Mouse (Mus musculus): Measurements from ENCODE around the gene Vmn2r78. TPM values are rescaled to one million over a fixed set of nuclear protein-coding genes. Genes with fewer than 3 reads are reported as not detected.
"Not testable (repeated sequence)": the region's sequence is repeated elsewhere in the genome, so short reads cannot be mapped to it uniquely, and the experiment has no call there.

The Vmn2r78 gene
- polyA plus RNA-seq (2012), result not detected in 2 replicates

DNA sequence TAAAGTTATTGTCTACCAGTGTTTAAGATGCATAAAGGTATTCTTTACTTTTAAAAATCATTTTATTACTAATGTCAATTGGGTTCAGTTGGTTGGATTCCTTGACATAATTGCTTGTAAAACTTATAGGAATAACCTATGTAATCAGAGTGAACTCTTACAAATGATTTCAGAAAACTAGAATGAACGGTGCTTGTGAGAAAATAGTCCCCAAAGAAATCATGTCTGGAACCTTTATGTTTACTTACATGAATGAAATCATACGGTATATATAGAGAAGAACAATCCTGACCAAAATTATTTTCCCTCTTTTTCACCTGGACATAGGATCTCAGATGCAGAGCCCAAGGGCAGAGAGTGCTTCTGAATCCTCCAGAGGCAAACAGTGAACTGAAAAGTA lies at the start of gene Vmn2r78:
TSS of gene Vmn2r78 (plus strand) at position 301 of the 400 bp plus-strand sequence.
- not testable (repeated sequence) for TF ChIP-seq GATA1 (IDR thresholded peaks at IDR 0.05; ENCODE audit: low read length)

DNA sequence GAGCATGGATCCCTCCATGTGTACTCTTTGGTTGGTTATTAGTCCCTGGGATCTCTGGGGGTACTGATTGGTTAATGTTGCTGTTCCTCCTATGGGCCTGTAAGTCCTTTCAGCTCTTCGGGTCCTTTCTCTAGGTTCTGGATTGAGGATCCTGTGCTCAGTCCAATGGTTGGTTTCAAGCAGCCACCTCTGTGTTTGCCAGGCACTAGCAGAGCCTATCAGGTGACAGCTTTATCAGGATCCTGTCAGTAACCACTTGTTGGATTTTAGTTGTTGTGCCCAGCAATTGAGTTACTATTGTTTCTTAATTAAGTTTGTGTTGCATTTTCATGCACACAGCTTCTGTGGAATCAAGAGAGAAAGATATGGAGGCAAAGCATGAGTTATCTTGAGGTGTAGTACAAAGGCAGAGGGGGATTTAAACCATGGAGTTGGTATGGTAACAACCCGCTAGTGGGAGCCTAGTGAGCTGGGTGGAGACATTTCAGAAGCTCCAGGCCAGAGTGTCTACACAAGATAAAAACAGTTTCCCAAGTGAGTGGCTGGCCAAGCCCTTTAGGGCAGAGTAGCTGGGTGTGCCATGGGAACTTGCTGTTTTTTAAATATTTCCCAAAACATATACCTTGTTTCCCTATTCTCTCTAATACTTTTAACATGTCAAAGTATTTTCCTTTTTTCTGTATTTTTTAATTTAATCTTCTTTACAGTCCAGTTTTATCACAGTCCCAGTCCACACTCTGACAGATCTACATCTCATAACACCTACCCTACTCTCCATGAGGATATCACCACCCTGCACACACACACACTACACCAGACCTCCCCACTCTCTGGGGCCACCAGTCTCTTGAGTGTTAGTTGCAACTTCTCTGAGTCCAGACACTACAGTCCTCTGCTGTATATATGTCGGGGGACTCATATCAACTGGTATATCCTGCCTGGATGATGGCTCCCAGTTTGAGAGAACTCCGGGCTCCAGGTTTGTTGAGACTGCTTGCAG lies 25.1 kb upstream of the Vmn2r78 start:
- no peak for TF ChIP-seq GATA1 (IDR thresholded peaks at IDR 0.05; ENCODE audit: low read length)

DNA sequence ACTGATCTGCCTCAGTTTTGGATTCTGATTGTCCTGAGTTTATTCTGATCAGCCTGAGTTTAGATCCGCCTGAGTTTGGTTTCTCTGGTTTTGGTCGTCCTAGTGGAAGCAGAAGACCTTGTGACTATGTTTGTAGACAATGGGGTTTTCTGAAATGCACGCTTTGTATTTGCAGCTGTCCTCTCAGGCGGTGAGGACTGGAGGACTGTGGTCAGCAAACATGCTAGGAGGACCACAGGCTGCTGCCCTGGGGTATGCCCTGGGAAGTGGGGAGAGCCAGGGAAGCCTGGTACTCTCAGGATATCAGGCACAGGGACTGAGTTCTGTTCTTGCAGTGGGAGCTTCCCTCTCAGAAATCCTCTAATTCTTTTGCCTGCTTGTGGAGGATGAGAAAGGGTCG lies 22.4 kb downstream of the Vmn2r78 start:
- TF ChIP-seq GATA1 (IDR thresholded peaks at IDR 0.05; ENCODE audit: low read length), result no peak

DNA sequence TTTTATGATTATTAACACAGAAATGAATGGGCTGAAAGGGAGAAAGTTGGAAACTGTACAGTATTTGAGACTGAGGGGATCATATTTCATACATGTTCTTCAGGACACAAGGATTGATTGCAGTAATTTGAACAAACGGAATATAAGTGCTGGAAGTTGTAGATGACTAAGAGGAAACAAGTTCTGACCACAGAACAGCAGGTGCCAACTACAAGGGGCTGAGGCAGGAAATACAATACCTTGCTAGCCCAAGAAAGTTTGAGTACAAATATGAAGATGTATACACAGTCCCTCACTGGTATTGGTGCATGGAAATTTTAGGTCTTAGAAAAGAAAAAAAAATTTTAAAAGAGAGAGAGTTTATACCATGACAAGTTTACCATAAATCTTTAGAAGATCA lies 79.8 kb downstream of the Vmn2r78 start:
- no peak for TF ChIP-seq GATA1 (IDR thresholded peaks at IDR 0.05; ENCODE audit: low read length)

DNA sequence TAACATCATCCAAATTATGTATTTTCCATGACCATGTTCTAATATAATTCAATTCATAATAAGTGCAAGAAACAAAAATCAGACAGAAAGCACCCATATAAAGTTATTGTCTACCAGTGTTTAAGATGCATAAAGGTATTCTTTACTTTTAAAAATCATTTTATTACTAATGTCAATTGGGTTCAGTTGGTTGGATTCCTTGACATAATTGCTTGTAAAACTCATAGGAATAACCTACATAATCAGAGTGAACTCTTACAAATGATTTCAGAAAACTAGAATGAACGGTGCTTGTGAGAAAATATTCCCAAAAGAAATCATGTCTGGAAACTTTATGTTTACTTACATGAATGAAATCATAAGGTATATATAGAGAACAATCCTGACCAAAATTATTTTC lies 80.9 kb downstream of the Vmn2r78 start, which contains the start of gene Vmn2r79:
TSS of gene Vmn2r79 (plus strand) at position 301 of the 400 bp plus-strand sequence.
- TF ChIP-seq GATA1 (IDR thresholded peaks at IDR 0.05; ENCODE audit: low read length), result not testable (repeated sequence)

Other genes with a start within 250 kb of the Vmn2r78 start
- not detected in 2 replicates for gene Olfr292, start 226.8 kb upstream of the Vmn2r78 start, polyA plus RNA-seq (2012)
- gene Folh1, start 139.2 kb upstream of the Vmn2r78 start, polyA plus RNA-seq (2012), result not detected in 2 replicates
- not detected in 2 replicates for gene Vmn2r77, start 120.1 kb upstream of the Vmn2r78 start, polyA plus RNA-seq (2012)
- not detected in 2 replicates for gene Vmn2r79, start 81.0 kb downstream of the Vmn2r78 start, polyA plus RNA-seq (2012)